Mouse (Mus musculus) olfactory bulb, adult 2 months (tissue): Measurements from ENCODE around the gene Olfr911-ps1. TPM values are rescaled to one million over a fixed set of nuclear protein-coding genes. Genes with fewer than 3 reads are reported as not detected.

Source experiments
- H3K27ac ChIP-seq: fragments of 200-500 bp; 2 replicates; pipeline ENCODE4 v1.5.1; 2012; ENCODE audit warnings: low read depth, low read length; ENCODE audit not compliant: insufficient read depth
- H3K4me1 ChIP-seq: fragments of 200-500 bp; 2 replicates; pipeline ENCODE4 v1.6.1; 2012; ENCODE audit warnings: low read length; ENCODE audit not compliant: control insufficient read depth, insufficient read depth
- H3K4me3 ChIP-seq: fragments of 200-500 bp; 2 replicates; pipeline ENCODE4 v1.5.1; 2012; ENCODE audit warnings: mild to moderate bottlenecking, low read depth, low read length, moderate library complexity; ENCODE audit not compliant: insufficient read depth
- CTCF ChIP-seq: fragments of 200-500 bp; IDR thresholded peaks from 2 replicates; pipeline ENCODE4 v1.5.1; 2012; ENCODE audit warnings: low read depth, mild to moderate bottlenecking, low read length, moderate library complexity; ENCODE audit not compliant: insufficient read depth
- POLR2A ChIP-seq: fragments of 200-500 bp; IDR thresholded peaks from 2 replicates; pipeline ENCODE4 v1.6.1; 2012; ENCODE audit warnings: mild to moderate bottlenecking, low read depth, low read length, moderate library complexity; ENCODE audit not compliant: insufficient read depth
- WGBS: fragments of 180-500 bp; shearing (Covaris S2); methylation state at CpG from one replicate; pipeline ENCODE4 v1.1.7; 2018; 5-methylcytosine and 5-hydroxymethylcytosine counted together
- polyA plus RNA-seq: library from polyadenylated mRNA; stranded (reverse); fragments of >200 nt; gene quantifications from 2 replicates; pipeline ENCODE4 v1.2.4, GENCODE M21; 2012; ENCODE audit warnings: low replicate concordance; ENCODE audit not compliant: missing spikeins, insufficient read depth, insufficient read length

Olfr911-ps1 gene
- not detected in 2 replicates for polyA plus RNA-seq

GRCm38 (mm10) chr9:38521280-38521679 lies at the start of gene Olfr911-ps1:
Olfr911-ps1 (plus strand) TSS chr9:38521580.
- H3K27ac ChIP-seq: no peak within 1 kb of the TSS
- H3K4me3 ChIP-seq: no peak within 1 kb of the TSS
- no peak for TF ChIP-seq POLR2A
- no peak for TF ChIP-seq CTCF
- 60% methylated on average over 1 of the region's 1 CpGs for WGBS
- H3K4me1 ChIP-seq: no peaks in the 10 kb centered on the region

- H3K4me1 ChIP-seq: no peaks in the 10 kb centered on the region
- no peak within 1 kb of the TSS for H3K27ac ChIP-seq
- TF ChIP-seq CTCF: no peak
- TF ChIP-seq POLR2A: no peak
- H3K4me3 ChIP-seq: no peak within 1 kb of the TSS
- WGBS: 91% methylated on average over 3 of the region's 3 CpGs
These were observed 34.6 kb upstream of the Olfr911-ps1 start, which contains the start of gene Olfr906 for GRCm38 (mm10) chr9:38486785-38487184. Olfr906 (plus strand) TSS chr9:38487085.

GRCm38 (mm10) chr9:38495501-38495900 lies 25.9 kb upstream of the Olfr911-ps1 start, which contains the start of gene Olfr907:
Olfr907 (plus strand) TSS chr9:38495801.
- WGBS: 81% methylated on average over 2 of the region's 2 CpGs
- Histone ChIP-seq H3K27ac (no peak within 1 kb of the TSS), H3K4me1 (no peaks in the 10 kb centered on the region), H3K4me3 (no peak within 1 kb of the TSS)
- no peak for TF ChIP-seq CTCF
- TF ChIP-seq POLR2A: no peak

GRCm38 (mm10) chr9:38512353-38512752 lies 9.0 kb upstream of the Olfr911-ps1 start:
- 64% methylated on average over 2 of the region's 2 CpGs for WGBS
- Histone ChIP-seq H3K4me3 (no peak overlapping the region), H3K4me1 (no peaks in the 10 kb centered on the region), H3K27ac (no peak overlapping the region)
- no peak for TF ChIP-seq POLR2A
- no peak for TF ChIP-seq CTCF

GRCm38 (mm10) chr9:38537549-38537948 lies 16.2 kb downstream of the Olfr911-ps1 start, which contains the start of gene Olfr910:
Olfr910 (plus strand) TSS chr9:38537849.
- no peak for TF ChIP-seq CTCF
- TF ChIP-seq POLR2A: no peak
- H3K4me3 ChIP-seq: no peak within 1 kb of the TSS
- H3K27ac ChIP-seq: no peak within 1 kb of the TSS
- WGBS: 91% methylated on average over 2 of the region's 2 CpGs
- no peaks in the 10 kb centered on the region for H3K4me1 ChIP-seq

Other genes with a start within 250 kb of the Olfr911-ps1 start
- not detected in 2 replicates for gene Olfr896-ps1, start 230.5 kb upstream of the Olfr911-ps1 start, polyA plus RNA-seq
- not detected in 2 replicates for gene Olfr25, start 192.5 kb upstream of the Olfr911-ps1 start, polyA plus RNA-seq
- not detected in 2 replicates for gene Olfr898, start 173.2 kb upstream of the Olfr911-ps1 start, polyA plus RNA-seq
- not detected in 2 replicates for gene Olfr250, start 154.7 kb upstream of the Olfr911-ps1 start, polyA plus RNA-seq
- not detected in 2 replicates for gene Olfr251, start 144.5 kb upstream of the Olfr911-ps1 start, polyA plus RNA-seq
- gene Olfr147, start 119.9 kb upstream of the Olfr911-ps1 start, polyA plus RNA-seq: not detected in 2 replicates
- not detected in 2 replicates for gene Olfr901, start 92.1 kb upstream of the Olfr911-ps1 start, polyA plus RNA-seq
- not detected in 2 replicates for gene Olfr902, start 73.9 kb upstream of the Olfr911-ps1 start, polyA plus RNA-seq
- not detected in 2 replicates for gene Olfr904, start 58.4 kb upstream of the Olfr911-ps1 start, polyA plus RNA-seq
- gene Olfr905, start 50.5 kb upstream of the Olfr911-ps1 start, polyA plus RNA-seq: not detected in 2 replicates
- not detected in 2 replicates for gene Olfr906, start 34.5 kb upstream of the Olfr911-ps1 start, polyA plus RNA-seq
- gene Olfr907, start 25.8 kb upstream of the Olfr911-ps1 start, polyA plus RNA-seq: not detected in 2 replicates
- gene Olfr910, start 16.3 kb downstream of the Olfr911-ps1 start, polyA plus RNA-seq: not detected in 2 replicates
- gene Olfr912, start 58.6 kb downstream of the Olfr911-ps1 start, polyA plus RNA-seq: not detected in 2 replicates
- gene Olfr913, start 71.2 kb downstream of the Olfr911-ps1 start, polyA plus RNA-seq: not detected in 2 replicates
- not detected in 2 replicates for gene Olfr914, start 83.5 kb downstream of the Olfr911-ps1 start, polyA plus RNA-seq
- not detected in 2 replicates for gene Olfr916, start 138.3 kb downstream of the Olfr911-ps1 start, polyA plus RNA-seq
- not detected in 2 replicates for gene Olfr917, start 144.3 kb downstream of the Olfr911-ps1 start, polyA plus RNA-seq
- gene Olfr918, start 153.0 kb downstream of the Olfr911-ps1 start, polyA plus RNA-seq: not detected in 2 replicates
- not detected in 2 replicates for gene Olfr919, start 182.1 kb downstream of the Olfr911-ps1 start, polyA plus RNA-seq
- gene Vwa5a, start 196.7 kb downstream of the Olfr911-ps1 start, polyA plus RNA-seq: not detected in 2 replicates
- not detected in 2 replicates for gene Olfr920, start 230.7 kb downstream of the Olfr911-ps1 start, polyA plus RNA-seq